ENCODE assay signal across 8 mouse cellular contexts in the genomic region with DNA sequence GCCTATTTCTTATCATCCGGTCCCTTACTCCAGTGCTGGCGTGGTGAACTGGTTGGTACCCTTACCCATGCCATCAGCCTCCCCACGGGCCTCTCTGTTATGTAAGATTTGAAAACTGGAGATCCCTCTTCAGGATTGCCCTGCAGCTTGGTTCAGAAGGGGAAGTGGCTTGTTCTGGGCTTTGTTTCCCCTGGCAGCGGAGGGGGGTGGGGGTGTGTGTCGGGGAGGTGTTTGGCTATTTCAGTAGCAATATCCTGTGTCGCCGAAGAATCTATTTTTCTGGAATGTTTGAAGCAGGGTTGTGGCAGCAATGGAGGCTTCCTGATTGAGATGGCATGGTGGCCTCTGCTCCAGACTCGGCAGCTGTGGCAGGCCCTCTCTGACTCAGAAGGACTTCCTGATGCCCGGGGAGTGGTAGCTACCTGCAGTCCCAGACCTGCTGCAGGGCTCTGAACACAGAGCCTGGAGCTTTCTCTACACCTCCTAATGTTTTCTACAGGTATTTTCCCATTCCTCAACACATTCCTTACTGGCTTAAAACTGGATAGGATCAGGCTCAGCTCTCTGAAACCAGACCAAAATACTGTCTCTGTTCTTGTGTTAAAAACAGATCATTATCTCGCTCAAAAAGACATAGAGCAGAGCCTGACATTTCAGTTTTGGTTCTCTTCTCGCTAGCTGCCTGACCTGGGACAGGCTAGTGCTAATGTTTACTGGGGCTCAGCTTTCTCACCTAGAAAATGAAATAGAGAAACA.
DNase-seq lines count a peak whose midpoint lies in the region; ATAC-seq and TF ChIP-seq lines count a peak whose summit lies in the region.

No protein-coding gene starts in this region.

- no peaks in the 10 kb centered on the region for H3K27me3 ChIP-seq in ES-Bruce4 (ENCODE audit: control insufficient read depth, insufficient read depth, low read length, poor library complexity, severe bottlenecking)
- no peaks in the 10 kb centered on the region for H3K27me3 ChIP-seq in heart, embryonic 16.5 days (ENCODE audit: control insufficient read depth, insufficient read depth, low read length)
- H3K27me3 ChIP-seq in liver, embryonic 12.5 days (replicated peaks) = no peaks in the 10 kb centered on the region

- H3K9ac ChIP-seq in ES-Bruce4 (ENCODE audit: low read depth, poor library complexity, severe bottlenecking) = peak overlapping the region; percentile 52; the same call in 1 of the 2 replicates
- H3K9ac ChIP-seq in heart, embryonic 16.5 days (ENCODE audit: low read length) = peak overlapping the region; percentile 46
- 0 out of 2 replicates have a peak overlapping the region, but pooled peaks have one; percentile 3 for H3K9ac ChIP-seq in liver, embryonic 12.5 days

- DNase-seq in 416B (ENCODE audit: low read depth) = peak; percentile 71
- DNase-seq in thymus, postnatal 4 days = peak; percentile 82
- DNase-seq in cerebellum, adult 11 months = no peak
- DNase-seq in layer of hippocampus, adult 9-11 months = no peak

- no peak for ATAC-seq in heart, embryonic 16.5 days (replicated peaks; ENCODE audit: extremely low read depth, insufficient read depth, low FRiP score)
- peak; percentile 50; the same call in 1 of the 2 replicates for ATAC-seq in liver, embryonic 12.5 days
- peak; percentile 63 for ATAC-seq in monocyte, adult 5-6 weeks (replicated peaks; ENCODE audit: insufficient number of reproducible peaks, low FRiP score, low TSS enrichment, poor library complexity, severe bottlenecking)

- peaks cover 5% of the 10 kb centered on the region for H3K4me1 ChIP-seq in ES-Bruce4 (ENCODE audit: control insufficient read depth, insufficient read depth, low read length)
- H3K4me1 ChIP-seq in heart, embryonic 16.5 days (ENCODE audit: control insufficient read depth, insufficient read depth, low read length) = peaks cover 48% of the 10 kb centered on the region
- H3K4me1 ChIP-seq in liver, embryonic 12.5 days = peaks cover 61% of the 10 kb centered on the region

- no peaks in the 10 kb centered on the region; the same call in none of the 2 replicates for H3K36me3 ChIP-seq in ES-Bruce4 (ENCODE audit: control insufficient read depth, insufficient read depth, low read length, poor library complexity, severe bottlenecking)
- H3K36me3 ChIP-seq in heart, embryonic 16.5 days (ENCODE audit: control insufficient read depth, insufficient read depth) = no peaks in the 10 kb centered on the region
- H3K36me3 ChIP-seq in liver, embryonic 12.5 days = peaks cover 4% of the 10 kb centered on the region; the same call in 1 of the 2 replicates

- no peak for TF ChIP-seq CTCF in ES-Bruce4 (IDR thresholded peaks at IDR 0.05; ENCODE audit: low read depth, low read length)

- H3K9me3 ChIP-seq in ES-Bruce4 (replicated peaks; ENCODE audit: control insufficient read depth, insufficient read depth, low read length, poor library complexity, severe bottlenecking) = no peaks in the 10 kb centered on the region
- no peaks in the 10 kb centered on the region for H3K9me3 ChIP-seq in heart, embryonic 16.5 days (replicated peaks; ENCODE audit: control insufficient read depth, low read length)
- no peaks in the 10 kb centered on the region for H3K9me3 ChIP-seq in liver, embryonic 12.5 days (replicated peaks)

- H3K27ac ChIP-seq in ES-Bruce4 (ENCODE audit: insufficient read depth, low read length) = peak overlapping the region; percentile 53
- H3K27ac ChIP-seq in heart, embryonic 16.5 days (ENCODE audit: low read length) = peak overlapping the region; percentile 78
- peak overlapping the region; percentile 49 for H3K27ac ChIP-seq in liver, embryonic 12.5 days

- no peak for TF ChIP-seq POLR2A in ES-Bruce4 (IDR thresholded peaks at IDR 0.05; ENCODE audit: insufficient read depth, low read length)

- peak overlapping the region; percentile 20 for H3K4me2 ChIP-seq in heart, embryonic 16.5 days (ENCODE audit: low read depth, low read length)
- H3K4me2 ChIP-seq in liver, embryonic 12.5 days = peak overlapping the region; percentile 57

- no peak for TF ChIP-seq EP300 in ES-Bruce4 (IDR thresholded peaks at IDR 0.05; ENCODE audit: insufficient read depth, low read depth, low read length)

- WGBS in heart, embryonic 16.5 days = 18% methylated on average over 11 of the region's 11 CpGs
- 16% methylated on average over 11 of the region's 11 CpGs for WGBS in liver, embryonic 12.5 days (ENCODE audit: insufficient replicate concordance)

- H3K4me3 ChIP-seq in ES-Bruce4 (ENCODE audit: low read depth, low read length) = no peak overlapping the region
- no peak overlapping the region for H3K4me3 ChIP-seq in heart, embryonic 16.5 days (ENCODE audit: low read length)
- 0 out of 2 replicates have a peak overlapping the region, but pooled peaks have one; percentile 5 for H3K4me3 ChIP-seq in liver, embryonic 12.5 days

Comparison
In these comparisons a context has a peak if more than half of its experiments do, and no peak if none do; other contexts are left out.
1. DNase-seq: peak in 416B (single experiment) and thymus, postnatal 4 days (single experiment); none in cerebellum, adult 11 months (single experiment) and layer of hippocampus, adult 9-11 months (single experiment).
2. Peak in every context shown above with its lines, with median percentiles within 50 percentile points of each other: H3K27ac ChIP-seq and H3K9ac ChIP-seq.